Mouse (Mus musculus): ENCODE measurements at regions not wholly inside any gene's neighbourhood (a gene's known extent, or its start where the extent isn't known, plus 50 kb on each side); places are given as distances from the start of the nearest gene placed in this dataset.

DNA sequence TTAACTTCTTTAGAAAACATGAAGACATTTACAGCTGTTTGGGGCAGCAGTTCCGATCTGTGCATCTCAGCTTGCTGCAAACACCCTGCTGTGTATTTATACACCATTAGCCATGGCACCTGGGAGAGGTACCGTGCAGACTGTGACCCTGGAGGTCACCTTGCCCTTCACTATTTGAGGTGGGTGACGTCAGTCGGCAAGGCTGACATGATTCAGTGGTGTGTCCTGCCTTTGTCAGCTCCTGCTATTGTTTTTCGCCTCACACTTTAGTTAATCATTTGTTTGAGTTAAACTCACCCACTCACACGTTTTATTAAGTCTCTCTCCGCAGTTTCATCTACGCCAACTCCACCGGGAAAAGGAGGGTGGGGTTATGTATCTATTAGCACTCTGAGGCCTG is 305.9 kb downstream of the Cog6 start:
- in situ Hi-C loops (cut with MboI, MseI) = no loop called here

DNA sequence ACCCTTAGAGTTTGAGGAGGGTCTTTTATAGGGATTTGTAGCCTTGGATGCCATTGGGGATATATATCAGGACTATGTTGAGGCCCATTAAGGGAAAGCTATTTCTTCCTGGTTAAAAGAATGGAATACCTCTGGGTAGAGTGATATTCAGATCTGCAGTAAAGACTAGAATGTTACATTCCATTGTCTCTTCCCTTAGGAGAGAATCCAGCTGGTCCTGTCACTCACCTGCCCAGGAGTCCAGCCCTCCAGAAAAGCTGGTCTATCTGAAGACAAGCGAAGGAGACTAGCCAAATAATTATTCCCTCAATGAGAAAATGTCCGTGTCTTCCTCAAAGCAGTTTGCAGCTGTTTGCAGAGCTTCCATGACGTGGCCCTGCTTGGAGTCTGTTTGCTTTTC is 308.3 kb downstream of the Cog6 start:
- in situ Hi-C loops (cut with MboI, MseI) = no loop called here

DNA sequence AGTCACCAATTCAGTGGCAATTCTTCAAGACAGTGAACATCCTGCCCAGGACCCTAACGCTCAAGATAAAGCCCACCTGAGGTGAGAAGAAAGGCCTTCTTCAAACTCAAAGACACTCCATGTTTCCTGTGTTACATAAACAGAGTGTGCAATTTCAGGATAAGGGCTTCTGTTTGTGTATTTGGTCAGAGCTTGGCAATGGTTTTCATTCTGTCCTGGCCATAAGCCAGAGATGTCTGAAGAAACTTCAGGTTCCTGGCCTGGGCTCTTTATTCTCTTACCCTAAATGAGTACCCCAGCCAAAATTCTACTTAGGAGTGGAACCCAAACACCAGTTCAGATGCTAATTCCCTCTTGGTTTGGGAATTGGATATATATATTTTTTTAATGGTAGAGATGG is 308.7 kb downstream of the Cog6 start:
- in situ Hi-C loops (cut with MboI, MseI) = no loop called here

DNA sequence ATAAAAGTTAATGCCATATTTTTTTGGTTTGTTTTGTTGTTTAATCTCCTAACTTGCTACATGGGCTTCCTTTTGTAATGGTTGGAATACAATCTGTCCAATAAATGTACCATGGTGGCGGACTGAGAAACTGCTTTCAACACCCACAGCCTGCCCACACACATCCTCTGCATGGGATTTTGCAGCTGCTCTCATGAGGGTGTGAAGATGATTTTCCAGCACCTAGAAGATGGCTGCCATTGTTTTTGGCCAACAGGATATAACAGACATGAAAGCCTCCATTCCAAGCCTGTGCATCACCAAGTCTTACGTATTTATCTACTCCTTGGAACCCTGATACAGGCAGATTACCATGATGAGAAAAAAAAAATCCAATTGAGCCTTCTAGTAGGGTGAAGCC is 310.4 kb downstream of the Cog6 start:
- in situ Hi-C loops (cut with MboI, MseI) = no loop called here

DNA sequence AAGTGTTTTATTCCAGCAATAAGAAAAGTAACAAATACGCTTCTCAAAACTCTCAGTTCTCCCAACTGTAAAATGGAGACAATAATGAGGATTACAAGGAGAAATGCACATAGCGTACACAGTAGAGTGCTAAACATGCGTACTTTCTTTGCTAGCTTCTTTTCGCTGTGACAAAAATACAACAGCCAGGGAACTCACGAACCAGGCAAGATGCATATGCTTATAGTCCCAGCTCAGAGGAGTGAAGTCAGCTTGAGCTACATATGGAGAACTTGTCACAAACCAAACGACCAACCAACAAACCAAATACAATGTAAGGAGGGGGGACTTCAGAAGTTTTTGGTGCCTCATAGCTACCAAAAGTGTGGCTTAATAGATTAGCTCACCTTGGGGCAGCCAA is 313.3 kb downstream of the Cog6 start:
- in situ Hi-C loops (cut with MboI, MseI) = no loop called here

DNA sequence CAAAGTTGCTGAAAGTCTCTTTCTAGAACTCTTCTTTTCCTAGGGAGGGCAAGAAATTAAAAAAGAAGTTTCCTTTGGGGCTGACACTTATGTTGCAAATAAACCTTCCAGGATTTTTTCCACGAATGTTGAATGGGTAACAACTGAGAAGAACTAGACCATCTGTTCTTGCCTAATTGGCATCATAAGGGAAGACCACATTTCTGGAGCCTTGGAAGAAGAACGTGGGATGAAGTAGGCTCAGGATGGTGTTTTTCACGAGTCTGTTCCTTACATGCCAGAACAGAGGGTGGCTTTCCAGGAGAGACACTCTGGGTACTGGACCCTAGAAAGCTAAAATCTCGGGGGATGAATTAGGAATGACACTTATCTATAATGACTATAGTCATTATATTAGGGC is 314.1 kb downstream of the Cog6 start:
- in situ Hi-C loops (cut with MboI, MseI) = no loop called here

DNA sequence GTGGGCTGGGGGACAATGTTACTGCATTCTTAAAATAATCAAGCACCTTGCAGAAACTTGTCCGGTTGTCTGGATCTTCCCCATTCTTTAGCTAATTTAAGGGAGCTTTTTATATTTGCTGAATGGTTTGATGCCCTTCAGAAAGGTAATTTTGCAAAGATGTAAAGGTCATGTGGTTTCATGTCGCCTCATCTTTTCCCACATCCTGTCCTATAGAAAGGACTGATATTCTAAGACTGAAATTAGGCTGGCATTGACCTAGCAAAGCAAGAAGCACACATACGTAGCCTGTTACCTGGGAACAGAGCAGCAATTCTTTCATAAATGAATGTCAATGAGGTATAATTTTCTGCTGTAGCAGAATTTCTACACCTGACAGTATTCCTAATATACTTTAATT is 315.4 kb downstream of the Cog6 start:
- in situ Hi-C loops (cut with MboI, MseI) = no loop called here

DNA sequence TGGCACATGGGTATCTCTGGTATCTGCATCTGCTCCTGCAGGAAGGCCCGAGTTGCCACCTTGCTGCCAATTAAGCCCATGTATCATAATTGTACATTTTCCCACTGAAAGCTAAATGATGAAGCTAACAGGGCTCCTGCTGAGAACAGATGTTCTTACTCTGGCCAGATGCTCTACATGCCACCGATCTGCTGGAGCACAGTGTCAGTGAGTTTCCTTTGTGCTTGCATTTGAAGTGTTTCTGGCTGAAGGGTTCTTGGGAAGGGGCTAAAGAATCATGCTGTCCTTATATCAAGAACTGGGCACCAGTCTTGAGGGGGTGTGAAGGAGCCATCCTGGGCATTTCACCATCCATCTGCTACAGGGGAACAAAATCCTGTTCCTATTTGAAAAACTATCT is 323.2 kb downstream of the Cog6 start:
- in situ Hi-C loops (cut with MboI, MseI) = no loop called here

DNA sequence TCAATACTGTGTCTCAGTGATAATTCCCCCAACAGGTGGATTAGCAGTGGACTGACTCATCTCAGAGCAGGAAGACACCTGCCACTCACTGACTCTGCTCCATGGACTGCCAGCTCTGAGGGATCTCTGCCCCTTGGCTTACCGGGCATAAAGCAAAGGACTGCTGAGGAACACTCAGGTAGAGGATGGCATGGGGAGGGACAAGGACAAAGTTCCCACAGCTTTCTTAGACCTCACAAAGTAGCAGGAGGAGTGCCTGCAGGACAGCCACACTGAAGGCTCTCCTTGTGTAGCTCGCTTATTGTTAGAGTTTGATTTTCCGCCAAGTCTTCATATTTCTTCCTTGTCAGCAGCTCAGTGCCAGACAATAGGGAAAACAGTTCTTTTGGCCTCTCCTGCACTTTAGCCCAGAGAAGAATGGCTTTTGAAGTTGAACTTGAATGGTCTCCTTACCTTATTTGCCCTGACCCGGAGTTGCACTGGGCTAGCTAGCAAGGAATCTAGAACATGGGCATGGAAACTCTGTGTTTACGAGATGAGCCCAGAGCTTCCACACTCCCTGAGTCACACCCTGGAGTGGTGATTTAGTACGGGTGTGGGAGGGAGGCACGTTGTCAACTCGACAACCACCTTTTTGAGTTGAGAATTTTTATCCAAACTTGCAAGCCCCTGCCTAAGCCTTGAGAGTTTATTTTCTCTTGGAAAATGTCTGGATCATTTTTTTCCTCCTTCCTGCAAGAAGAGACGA is 331.4 kb downstream of the Cog6 start:
- in situ Hi-C loops (cut with MboI, MseI) = no loop called here

DNA sequence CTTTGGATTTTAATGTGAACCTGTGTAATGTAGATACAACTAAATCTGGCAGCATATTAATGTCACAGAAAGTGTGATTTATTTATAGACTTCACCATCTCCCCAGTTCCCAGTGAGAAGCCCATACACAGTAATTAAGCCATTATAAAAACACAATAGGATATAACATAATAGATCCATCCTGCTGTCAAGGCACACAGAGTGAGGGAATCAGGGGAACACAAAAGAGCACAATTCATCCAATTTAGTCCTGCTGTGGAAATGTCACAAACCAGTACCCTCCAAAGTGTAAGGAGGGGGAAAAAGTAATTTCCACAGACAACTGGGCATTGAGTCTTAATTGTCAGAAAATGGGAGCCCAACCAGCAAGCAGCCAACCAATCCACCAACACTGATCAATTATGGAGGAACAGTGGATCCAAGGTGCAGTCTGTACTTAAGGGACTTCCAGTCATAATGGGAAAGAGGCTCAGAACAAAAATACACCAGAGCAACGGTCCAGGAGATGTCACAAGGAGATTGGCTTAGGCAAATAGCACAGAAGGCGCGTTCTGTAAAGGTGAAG is 336.1 kb downstream of the Cog6 start:
- in situ Hi-C loops (cut with MboI, MseI) = no loop called here

DNA sequence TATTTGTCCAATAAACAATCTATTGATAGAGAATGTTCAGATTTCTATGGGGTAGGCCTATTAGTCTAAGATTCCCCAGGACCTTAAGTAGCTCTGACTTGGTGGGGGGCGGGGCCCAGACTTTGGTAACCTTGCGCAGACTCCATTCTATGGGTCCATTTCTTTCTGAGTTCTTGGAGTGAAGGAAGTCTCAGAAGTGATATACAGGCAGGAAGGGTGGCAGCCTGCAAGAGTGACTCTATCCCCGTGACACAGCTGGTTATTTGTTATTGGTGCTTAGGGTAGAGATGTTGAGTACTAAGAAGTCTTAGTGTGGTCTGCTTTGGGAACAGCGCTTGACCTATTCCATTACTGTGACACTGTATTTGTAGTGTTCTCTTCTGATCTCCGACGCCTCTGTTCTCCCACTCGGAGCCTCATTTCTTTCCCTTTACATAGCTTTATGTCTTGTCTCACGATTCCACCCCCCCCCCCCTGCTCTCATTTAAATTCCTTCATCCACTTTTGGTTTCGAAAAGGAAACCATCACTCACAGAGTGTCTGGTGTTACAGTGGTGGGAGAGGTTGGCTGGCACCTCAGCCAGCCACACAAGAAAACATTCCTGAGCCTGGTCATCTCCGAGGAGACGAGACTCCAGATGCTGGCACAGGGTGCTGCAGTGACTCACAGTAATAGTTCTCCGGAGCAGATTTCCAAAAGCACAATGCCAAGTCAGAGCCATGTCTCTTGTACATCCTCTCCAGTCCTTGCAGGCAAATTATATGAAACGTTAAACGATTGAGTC is 340.0 kb downstream of the Cog6 start:
- in situ Hi-C loops (cut with MboI, MseI) = no loop called here

DNA sequence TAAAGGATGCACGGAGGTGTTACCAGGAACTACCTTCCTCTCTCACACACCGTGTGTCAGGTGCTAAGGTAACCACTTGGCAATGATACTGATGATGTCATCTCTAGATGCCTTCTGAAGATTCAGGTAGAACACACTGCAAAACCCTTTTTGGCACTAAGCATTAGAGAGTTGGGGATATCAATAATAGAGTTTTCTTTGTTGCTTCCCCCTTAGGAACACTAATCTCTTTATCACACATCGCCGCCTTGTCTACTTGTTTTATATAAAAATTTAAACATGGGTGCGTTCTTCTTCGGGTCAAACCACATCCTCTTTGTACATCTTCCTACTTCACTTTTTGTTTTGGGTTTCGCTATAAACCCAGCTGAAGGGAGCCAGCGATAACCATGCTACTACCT is 346.4 kb downstream of the Cog6 start:
- in situ Hi-C loops (cut with MboI, MseI) = no loop called here

DNA sequence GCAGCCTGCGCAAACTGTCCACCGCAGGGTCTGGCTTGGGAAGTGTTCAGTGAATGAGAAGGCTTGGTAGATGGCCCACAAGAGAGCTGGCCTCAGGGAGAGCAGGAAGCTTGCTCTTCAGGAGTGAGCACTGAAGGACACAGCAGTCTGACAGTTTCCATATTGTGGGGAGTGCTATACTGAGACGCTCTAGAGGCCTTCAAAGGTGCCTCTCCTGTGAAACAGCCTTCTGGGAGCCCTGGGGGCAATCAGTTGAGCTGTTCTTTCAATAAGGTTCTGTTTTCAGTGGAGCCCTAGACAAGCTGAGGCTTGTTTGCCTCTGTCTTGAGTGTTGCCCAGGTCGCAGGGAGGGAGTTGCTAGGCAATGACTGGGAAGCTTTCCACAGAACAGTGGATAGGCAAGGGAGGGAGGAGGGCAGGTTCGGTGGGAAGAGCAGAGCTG is 353.9 kb downstream of the Cog6 start:
- in situ Hi-C loops (cut with MboI, MseI) = no loop called here

DNA sequence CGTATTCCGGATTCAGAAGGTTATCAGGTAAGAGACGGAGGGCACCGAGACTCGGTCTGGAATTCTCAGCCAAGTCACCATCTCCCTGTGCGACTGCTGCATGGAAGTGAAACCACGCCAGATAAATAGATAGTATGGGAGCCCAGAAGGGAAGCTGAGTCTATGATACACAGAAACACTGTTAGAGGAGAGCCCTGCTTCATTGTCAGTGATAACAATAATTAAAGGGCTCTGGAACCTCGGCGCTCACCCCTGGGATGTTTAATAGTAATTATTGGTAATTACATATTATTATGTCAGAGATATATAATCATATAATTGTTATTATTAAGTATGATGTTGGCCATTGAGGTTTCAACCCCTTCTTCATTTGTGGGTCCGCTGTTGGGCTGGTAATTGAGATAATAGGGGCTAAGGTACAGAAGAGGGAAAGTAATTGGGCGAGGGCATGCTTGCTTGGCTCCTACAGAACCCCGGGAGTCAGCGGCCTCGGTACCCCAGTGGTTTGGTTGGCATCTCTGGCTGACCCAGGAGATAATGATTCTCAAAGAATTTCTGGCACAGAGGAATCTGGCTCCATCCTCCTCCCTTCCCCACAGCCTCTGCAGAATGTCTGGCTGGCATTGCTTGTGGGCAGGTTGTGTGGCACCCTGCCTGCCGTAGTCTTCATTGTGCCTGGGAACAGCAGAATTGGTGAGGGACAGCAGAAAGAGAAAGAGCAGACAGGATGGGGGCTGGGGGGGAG is 354.7 kb downstream of the Cog6 start:
- in situ Hi-C loops (cut with MboI, MseI) = no loop called here

DNA sequence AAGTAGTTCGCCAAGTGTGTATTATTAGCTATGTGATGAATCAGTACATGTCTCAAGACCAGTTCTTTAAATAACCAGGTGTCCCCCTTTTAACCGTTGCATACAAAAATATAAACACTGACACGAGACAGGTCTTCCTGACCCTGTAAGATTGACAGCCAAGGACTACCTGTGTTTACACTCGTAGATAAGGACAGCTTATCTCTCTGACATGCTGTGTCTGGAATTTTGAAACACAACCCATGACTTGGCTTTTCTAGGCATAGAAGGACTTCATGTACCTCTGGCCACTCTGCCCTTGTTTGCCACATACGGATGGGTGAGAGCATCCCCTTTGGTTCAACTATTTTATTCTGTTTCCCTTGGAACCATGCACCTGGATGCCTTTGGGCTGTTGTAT is 364.0 kb downstream of the Cog6 start:
- in situ Hi-C loops (cut with MboI, MseI) = no loop called here

DNA sequence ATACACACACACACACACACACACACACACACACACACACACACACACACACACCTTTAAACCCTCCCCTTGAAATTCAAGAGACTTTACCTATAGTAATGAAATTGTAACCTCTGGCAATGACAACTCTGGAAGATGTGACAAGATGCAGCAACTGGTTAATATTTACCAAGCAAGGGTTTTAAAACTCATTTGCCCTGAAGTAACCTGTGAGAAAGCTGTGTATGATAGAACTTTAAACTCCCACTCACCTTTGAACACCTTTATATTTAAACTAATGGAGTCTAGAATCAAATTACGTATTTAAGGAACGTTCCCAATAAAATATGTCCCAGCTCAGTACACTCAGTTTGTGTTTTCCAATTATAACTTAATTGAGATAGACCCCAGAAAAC is 364.6 kb downstream of the Cog6 start:
- in situ Hi-C loops (cut with MboI, MseI) = no loop called here

DNA sequence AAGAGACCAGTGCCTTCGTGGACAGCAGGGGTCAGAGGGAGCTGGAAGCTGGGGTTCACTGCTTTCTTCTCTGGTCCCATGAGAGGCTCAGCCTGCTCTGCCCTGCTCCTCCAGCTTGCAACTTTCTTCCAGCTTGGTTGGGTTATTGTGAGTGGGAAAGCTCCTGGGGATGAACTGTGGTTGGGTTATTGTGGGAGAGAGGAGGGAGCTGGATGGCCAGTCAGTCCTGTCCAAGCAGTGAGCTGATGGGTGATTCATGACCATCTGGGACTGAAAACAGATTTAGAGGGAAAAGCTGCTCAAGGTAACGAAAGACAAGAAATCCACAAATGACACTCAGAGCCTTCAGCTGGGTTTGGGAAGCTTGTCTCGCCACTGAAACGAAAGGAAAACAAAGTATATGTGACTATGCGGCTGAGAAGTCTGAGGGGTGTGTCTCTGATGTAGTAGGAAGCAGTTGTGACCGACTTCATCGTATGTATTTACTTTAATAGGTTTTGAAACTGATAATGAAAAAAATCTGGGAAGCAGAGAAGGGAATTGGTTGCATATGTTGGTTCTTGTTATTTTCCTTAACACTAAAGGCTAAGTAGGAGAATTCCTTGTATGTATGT is 365.1 kb downstream of the Cog6 start:
- in situ Hi-C loops (cut with MboI, MseI) = no loop called here

DNA sequence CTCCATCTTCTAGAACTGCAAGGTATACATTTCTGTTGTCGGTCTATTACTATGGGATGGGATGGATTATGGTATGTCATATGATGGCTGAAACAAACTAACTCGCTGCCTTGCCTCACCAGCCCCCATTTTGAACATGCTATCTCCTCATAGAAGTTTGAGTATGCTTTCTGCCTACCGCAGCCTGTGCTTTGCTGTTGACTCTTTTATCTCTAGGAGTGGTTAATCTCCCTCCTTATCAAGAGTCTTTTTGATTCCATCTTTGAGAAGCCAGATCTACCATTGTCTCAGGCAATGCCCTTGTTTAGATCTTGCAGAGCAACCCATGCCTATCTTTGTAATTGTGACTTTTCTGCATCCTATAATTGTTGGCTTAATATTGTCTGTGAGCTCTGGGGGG is 367.0 kb downstream of the Cog6 start:
- in situ Hi-C loops (cut with MboI, MseI) = no loop called here

DNA sequence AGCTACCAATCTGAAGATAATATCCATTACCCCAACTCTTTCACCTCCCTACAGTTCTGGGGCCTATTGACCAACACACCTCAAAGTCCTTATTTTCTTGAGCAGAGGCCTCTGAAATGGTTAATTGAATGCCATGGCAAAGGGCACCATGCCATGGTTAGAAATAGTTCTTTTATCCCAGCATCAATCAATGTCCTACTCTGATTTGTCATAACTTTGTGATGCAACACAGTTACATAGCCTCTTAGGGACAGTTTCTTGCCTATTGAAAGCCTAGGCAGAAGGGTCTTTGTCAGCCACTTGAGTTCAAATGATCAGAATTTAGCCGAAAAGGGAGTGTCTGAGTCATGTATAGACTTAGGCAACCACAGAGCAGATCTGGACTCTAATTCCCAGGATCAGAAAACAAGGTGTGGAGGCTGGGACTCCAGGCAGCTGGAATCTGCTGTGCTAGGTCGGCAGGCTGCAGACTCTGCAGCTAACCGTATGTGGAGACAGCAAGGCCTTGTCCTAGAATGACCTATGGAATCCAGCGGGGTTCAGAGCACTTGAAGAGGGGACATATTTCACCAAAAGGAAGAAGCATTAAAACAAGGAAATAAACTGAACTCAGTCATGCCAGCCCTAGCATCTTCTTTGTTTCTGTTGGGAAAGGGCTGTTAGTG is 368.1 kb downstream of the Cog6 start:
- in situ Hi-C loops (cut with MboI, MseI) = loop anchor here in 1 of 2 experiments (25.0 kb wide), 1 partner anchor 387 kb away; the partner anchor contains the start of gene Foxo1

DNA sequence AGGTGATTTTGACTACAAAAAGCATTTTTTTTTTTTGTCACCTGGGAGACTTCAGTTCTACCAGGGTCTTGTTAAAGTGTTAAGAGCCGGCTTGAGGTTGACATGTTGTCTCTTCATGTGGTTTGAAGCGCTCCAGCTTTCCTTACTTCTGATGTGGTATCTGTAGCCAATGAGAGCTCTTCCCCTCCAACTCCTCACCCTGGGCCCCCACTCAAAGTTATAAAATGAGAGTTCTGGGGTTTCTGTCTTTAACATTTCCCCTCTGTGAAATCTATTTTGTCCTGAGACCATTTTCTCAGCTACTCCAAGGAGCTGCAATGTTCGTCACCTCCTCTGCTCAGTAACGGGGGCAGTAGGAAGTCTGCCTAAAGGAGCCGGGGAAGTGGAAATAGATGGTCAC is 369.1 kb downstream of the Cog6 start:
- in situ Hi-C loops (cut with MboI, MseI) = loop anchor here in 1 of 2 experiments (25.0 kb wide), 1 partner anchor 386 kb away; the partner anchor contains the start of gene Foxo1

DNA sequence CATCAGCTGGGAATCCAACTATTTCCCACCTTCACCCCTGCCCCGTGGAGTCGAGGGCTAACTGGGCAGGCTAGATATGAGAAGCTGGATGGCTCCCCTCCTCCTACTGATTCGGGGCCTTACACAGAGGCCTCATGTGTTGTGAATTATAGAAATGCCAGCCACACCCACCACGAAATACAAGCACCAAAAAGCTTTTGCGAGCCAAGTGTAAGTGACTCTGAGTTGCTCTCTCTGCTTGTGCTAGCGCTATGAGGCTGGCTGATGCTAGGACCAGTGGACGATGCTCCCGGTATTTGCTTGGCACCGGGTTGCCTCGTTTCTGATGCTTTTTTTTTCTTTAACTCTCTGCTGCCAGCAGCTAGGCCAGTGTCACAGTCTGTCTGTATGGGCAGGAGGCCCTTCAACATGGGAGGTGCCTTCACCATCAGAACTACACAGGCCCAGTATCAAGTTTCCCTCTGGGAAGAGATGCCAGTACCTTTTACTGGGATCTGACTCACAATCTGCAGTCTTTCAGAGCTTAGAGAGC is 369.8 kb downstream of the Cog6 start:
- in situ Hi-C loops (cut with MboI, MseI) = loop anchor here in 1 of 2 experiments (25.0 kb wide), 1 partner anchor 385 kb away; the partner anchor contains the start of gene Foxo1

Measured in T-helper 17 cell (primary cell).